In genomic region chr8:13550718-13551573, GRCm38 (mm10) we compare ENCODE assay signal across 9 mouse cellular contexts. TPM values are rescaled to one million over a fixed set of nuclear protein-coding genes. Genes with fewer than 3 reads are reported as not detected.
DNase-seq lines count a peak whose midpoint lies in the region; ATAC-seq and TF ChIP-seq lines count a peak whose summit lies in the region.
"Had no signal": no experiment of that assay in that cellular context is flagged by ENCODE, and none has a peak within 500 bp of the region (broad histone marks: within the 10 kb centered on the region; RNA-seq: fewer than 3 reads in every experiment).

No protein-coding gene starts in this region.

- TF ChIP-seq CTCF in E14TG2a.4 (conservative IDR thresholded peaks at IDR 0.05; ENCODE audit: low read length) = peak; percentile 34; the same call in 1 of the 2 replicates

- H3K36me3 ChIP-seq in E14TG2a.4 (ENCODE audit: insufficient read depth, low read length) = no peaks in the 10 kb centered on the region
- H3K36me3 ChIP-seq in forebrain, embryonic 16.5 days (ENCODE audit: control insufficient read depth, insufficient read depth) = no peaks in the 10 kb centered on the region

- no peak overlapping the region for H3K4me3 ChIP-seq in E14TG2a.4 (replicated peaks; ENCODE audit: low read length)
- H3K4me3 ChIP-seq in forebrain, embryonic 16.5 days (replicated peaks; ENCODE audit: low read length) = no peak overlapping the region

- H3K9me3 ChIP-seq in E14TG2a.4 (ENCODE audit: low read length) = peaks cover 31% of the 10 kb centered on the region
- H3K9me3 ChIP-seq in forebrain, embryonic 16.5 days (ENCODE audit: control insufficient read depth, low read length) = no peaks in the 10 kb centered on the region

- 57% methylated on average over 9 of the region's 9 CpGs for WGBS in forebrain, embryonic 16.5 days

- intact Hi-C loops in heart, postnatal 36 days (cut with DNase I) = loop anchor here (1.0 to 2.0 kb wide), 4 partner anchors 126 to 235 kb away; partner anchors contain the start of gene Rasa3

- ATAC-seq in cerebellum, adult (ENCODE audit: insufficient number of reproducible peaks, low FRiP score, low TSS enrichment) = peak; percentile 75
- ATAC-seq in forebrain, embryonic 16.5 days = peak; percentile 95
- ATAC-seq in neutrophil, adult 5-6 weeks (ENCODE audit: extremely low read depth, insufficient number of reproducible peaks, low FRiP score, poor library complexity, severe bottlenecking) = peak; percentile 67

- no peaks in the 10 kb centered on the region for H3K27me3 ChIP-seq in E14TG2a.4 (ENCODE audit: insufficient read depth, low read length)
- no peaks in the 10 kb centered on the region for H3K27me3 ChIP-seq in forebrain, embryonic 16.5 days (replicated peaks; ENCODE audit: control insufficient read depth, insufficient read depth, low read length)

- H3K4me2 ChIP-seq in forebrain, embryonic 16.5 days (ENCODE audit: low read length) = no peak overlapping the region

- H3K9ac ChIP-seq in forebrain, embryonic 16.5 days (replicated peaks; ENCODE audit: low read depth, low read length) = no peak overlapping the region

- DNase-seq in heart, postnatal 36 days = peak; percentile 88 to 89
- peak; percentile 92 to 97 for DNase-seq in layer of hippocampus, adult 18-20 months (ENCODE audit: low spot score in 2 of 2)
- peak; percentile 90 to 93 for DNase-seq in lung, adult 18-20 months
- peak; percentile 82 for DNase-seq in testis, postnatal 14 days (ENCODE audit: low spot score)

- H3K27ac ChIP-seq in forebrain, embryonic 16.5 days (ENCODE audit: low read length) = no peak overlapping the region
- H3K27ac ChIP-seq: macrophage had no signal

- peaks cover 42% of the 10 kb centered on the region for H3K4me1 ChIP-seq in E14TG2a.4 (replicated peaks; ENCODE audit: low read depth, low read length)
- H3K4me1 ChIP-seq in forebrain, embryonic 16.5 days (replicated peaks; ENCODE audit: control insufficient read depth, insufficient read depth, low read length) = no peaks in the 10 kb centered on the region

RNA-seq across cellular contexts. Expression of gene 1700029H14Rik, which starts 11.3 kb away (rescaled TPM):
- polyA plus RNA-seq in forebrain, embryonic 16.5 days (2015; fragmentation: Nextera tagmentation; extraction: Ambion mirVana) = not detected in 2 replicates
- total RNA-seq in heart, postnatal 36 days (2021) = not detected
- total RNA-seq in layer of hippocampus, adult 18-20 months (2021) = not detected
- total RNA-seq in neutrophil, adult 5-6 weeks (2017) = 2.3 and 2.9 TPM in 2 replicates
- polyA plus RNA-seq: macrophage had no signal

RNA-seq across cellular contexts. Expression of gene Gas6, which starts 56.7 kb away (rescaled TPM):
- polyA plus RNA-seq in forebrain, embryonic 16.5 days (2015; fragmentation: Nextera tagmentation; extraction: Ambion mirVana) = 23.9 and 25.5 TPM in 2 replicates
- total RNA-seq in heart, postnatal 36 days (2021) = 100 to 1,000 TPM; 117 to 135 TPM
- total RNA-seq in layer of hippocampus, adult 18-20 months (2021) = 10 to 100 TPM; 84.0 to 95.1 TPM
- not detected in 2 replicates for total RNA-seq in neutrophil, adult 5-6 weeks (2017)

Comparison
In these comparisons a context has a peak if more than half of its experiments do, and no peak if none do; other contexts are left out.
1. RNA of gene Gas6, which starts 56.7 kb away (total RNA-seq): 117 to 135 TPM in heart, postnatal 36 days and 84.0 to 95.1 TPM in layer of hippocampus, adult 18-20 months; not detected in neutrophil, adult 5-6 weeks; every median in the first group is over 10 times any median in the second.
2. Peak in every context shown above with its lines, with median percentiles within 50 percentile points of each other: ATAC-seq and DNase-seq.